Mouse (Mus musculus): ENCODE data around the gene Sdc4.

Sdc4 gene

DNA sequence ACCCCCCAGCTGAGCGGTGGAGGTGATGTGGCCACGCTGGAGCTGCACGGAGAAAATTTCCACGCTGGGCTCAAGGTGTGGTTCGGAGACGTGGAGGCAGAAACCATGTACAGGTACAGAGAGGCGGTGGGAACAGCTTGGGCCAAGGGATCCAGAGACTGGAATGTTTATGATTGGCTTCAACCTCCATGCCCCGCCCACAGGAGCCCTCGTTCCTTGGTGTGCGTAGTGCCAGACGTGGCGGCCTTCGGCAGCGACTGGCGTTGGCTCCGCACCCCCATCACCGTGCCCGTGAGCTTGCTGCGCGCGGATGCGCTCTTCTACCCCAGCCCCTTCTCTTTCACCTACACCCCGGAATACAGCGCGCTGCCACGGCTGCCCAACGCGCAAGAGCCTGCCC, 29.5 kb downstream of the Sdc4 start:
- no peaks in the 10 kb centered on the region for H3K9me3 ChIP-seq (ENCODE audit: low read length)
- peaks cover 45% of the 10 kb centered on the region for H3K27me3 ChIP-seq (ENCODE audit: insufficient read depth, low read length)
- TF ChIP-seq CTCF (conservative IDR thresholded peaks at IDR 0.05; ENCODE audit: low read length), result no peak
- TF ChIP-seq NANOG (IDR thresholded peaks at IDR 0.05; ENCODE audit: borderline replicate concordance, low read length), result no peak
- peaks cover 28% of the 10 kb centered on the region for H3K4me1 ChIP-seq (replicated peaks; ENCODE audit: low read depth, low read length)
- peak overlapping the region; percentile 68 for H3K4me3 ChIP-seq (replicated peaks; ENCODE audit: low read length)
- H3K36me3 ChIP-seq (ENCODE audit: insufficient read depth, low read length), result no peaks in the 10 kb centered on the region

DNA sequence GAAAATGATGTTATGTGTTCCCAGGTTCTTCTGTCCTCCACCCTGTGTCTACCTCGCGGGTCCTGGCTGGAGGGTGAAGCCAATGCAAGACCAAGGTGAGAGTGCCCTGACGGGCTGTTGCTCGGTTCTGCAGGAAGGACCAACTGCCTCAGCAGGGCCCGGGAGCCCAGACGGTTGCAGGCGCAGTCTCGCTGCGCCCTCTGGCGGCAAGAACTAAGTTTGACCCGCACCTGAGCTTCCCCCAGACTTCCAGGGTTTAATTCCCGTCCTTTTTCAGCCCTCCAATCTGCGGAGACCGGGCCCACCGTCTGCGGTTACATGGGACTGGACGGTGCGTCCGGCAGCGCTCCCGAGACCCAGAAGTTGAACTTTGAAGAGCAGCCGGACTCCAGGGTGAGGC, 36.0 kb downstream of the Sdc4 start:
- no peaks in the 10 kb centered on the region for H3K36me3 ChIP-seq (ENCODE audit: insufficient read depth, low read length)
- peak overlapping the region; percentile 61 for H3K4me3 ChIP-seq (replicated peaks; ENCODE audit: low read length)
- H3K4me1 ChIP-seq (replicated peaks; ENCODE audit: low read depth, low read length), result peaks cover 31% of the 10 kb centered on the region
- peaks cover 85% of the 10 kb centered on the region for H3K27me3 ChIP-seq (ENCODE audit: insufficient read depth, low read length)
- TF ChIP-seq POU5F1 (IDR thresholded peaks at IDR 0.05; ENCODE audit: borderline replicate concordance, low read length) (no peak), CTCF (conservative IDR thresholded peaks at IDR 0.05; ENCODE audit: low read length) (peak; percentile 68)
- H3K9me3 ChIP-seq (ENCODE audit: low read length), result no peaks in the 10 kb centered on the region

DNA sequence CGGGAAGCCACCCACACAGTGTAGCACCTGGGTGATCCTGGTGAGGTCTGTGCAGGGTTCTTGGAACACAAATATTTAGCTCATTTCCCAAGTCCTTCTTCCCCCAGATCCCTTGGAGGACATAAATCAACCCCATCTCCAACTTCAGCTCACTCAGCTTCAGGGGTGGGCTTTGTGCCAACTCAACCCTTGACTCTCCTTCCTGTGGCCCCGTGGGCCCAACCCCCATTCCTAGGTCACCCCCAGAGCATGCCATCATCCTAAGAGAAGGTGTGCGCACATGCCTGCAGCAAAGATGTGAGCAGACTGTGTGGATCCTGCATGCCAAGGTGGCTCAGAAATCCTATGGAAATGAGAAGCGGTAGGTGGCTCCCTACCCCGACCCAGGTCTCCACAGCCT, 38.2 kb downstream of the Sdc4 start:
- peaks cover 98% of the 10 kb centered on the region for H3K27me3 ChIP-seq (ENCODE audit: insufficient read depth, low read length)
- H3K36me3 ChIP-seq (ENCODE audit: insufficient read depth, low read length), result no peaks in the 10 kb centered on the region
- H3K4me3 ChIP-seq (replicated peaks; ENCODE audit: low read length), result no peak overlapping the region
- H3K4me1 ChIP-seq (replicated peaks; ENCODE audit: low read depth, low read length), result peaks cover 38% of the 10 kb centered on the region
- no peaks in the 10 kb centered on the region for H3K9me3 ChIP-seq (ENCODE audit: low read length)
- no peak for TF ChIP-seq CTCF (conservative IDR thresholded peaks at IDR 0.05; ENCODE audit: low read length)
- no peak for TF ChIP-seq POU5F1 (IDR thresholded peaks at IDR 0.05; ENCODE audit: borderline replicate concordance, low read length)
- no peak for TF ChIP-seq NANOG (IDR thresholded peaks at IDR 0.05; ENCODE audit: borderline replicate concordance, low read length)

DNA sequence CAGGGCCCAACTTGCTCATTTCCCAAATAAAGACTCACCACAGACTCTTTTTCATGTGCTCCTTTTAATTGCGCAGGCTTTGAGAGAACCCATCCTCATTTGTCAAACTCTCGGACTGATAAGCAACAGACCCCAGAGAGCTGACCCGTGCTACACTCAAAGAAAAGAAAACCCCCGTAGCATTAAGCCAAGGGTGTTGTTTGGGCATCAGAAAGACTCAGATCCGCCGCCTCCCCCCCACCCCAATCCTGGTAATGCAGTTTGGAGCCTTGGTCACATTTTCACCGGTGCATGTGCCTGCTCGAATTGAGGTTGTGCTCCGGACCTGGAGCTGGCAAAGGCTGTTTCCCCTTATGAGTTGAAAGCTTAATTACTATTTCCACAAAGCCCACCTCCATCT, 38.6 kb downstream of the Sdc4 start, which contains the start of gene Matn4:
Gene Matn4 (minus strand): TSS at position 101 of the 400 bp plus-strand sequence.
- peaks cover 98% of the 10 kb centered on the region for H3K27me3 ChIP-seq (ENCODE audit: insufficient read depth, low read length)
- peak within 1 kb of the TSS; percentile 66 for H3K4me3 ChIP-seq (replicated peaks; ENCODE audit: low read length)
- H3K9me3 ChIP-seq (ENCODE audit: low read length), result no peaks in the 10 kb centered on the region
- no peak for TF ChIP-seq CTCF (conservative IDR thresholded peaks at IDR 0.05; ENCODE audit: low read length)
- no peak for TF ChIP-seq NANOG (IDR thresholded peaks at IDR 0.05; ENCODE audit: borderline replicate concordance, low read length)
- TF ChIP-seq POU5F1 (IDR thresholded peaks at IDR 0.05; ENCODE audit: borderline replicate concordance, low read length), result no peak
- H3K4me1 ChIP-seq (replicated peaks; ENCODE audit: low read depth, low read length), result peaks cover 42% of the 10 kb centered on the region
- no peaks in the 10 kb centered on the region for H3K36me3 ChIP-seq (ENCODE audit: insufficient read depth, low read length)

DNA sequence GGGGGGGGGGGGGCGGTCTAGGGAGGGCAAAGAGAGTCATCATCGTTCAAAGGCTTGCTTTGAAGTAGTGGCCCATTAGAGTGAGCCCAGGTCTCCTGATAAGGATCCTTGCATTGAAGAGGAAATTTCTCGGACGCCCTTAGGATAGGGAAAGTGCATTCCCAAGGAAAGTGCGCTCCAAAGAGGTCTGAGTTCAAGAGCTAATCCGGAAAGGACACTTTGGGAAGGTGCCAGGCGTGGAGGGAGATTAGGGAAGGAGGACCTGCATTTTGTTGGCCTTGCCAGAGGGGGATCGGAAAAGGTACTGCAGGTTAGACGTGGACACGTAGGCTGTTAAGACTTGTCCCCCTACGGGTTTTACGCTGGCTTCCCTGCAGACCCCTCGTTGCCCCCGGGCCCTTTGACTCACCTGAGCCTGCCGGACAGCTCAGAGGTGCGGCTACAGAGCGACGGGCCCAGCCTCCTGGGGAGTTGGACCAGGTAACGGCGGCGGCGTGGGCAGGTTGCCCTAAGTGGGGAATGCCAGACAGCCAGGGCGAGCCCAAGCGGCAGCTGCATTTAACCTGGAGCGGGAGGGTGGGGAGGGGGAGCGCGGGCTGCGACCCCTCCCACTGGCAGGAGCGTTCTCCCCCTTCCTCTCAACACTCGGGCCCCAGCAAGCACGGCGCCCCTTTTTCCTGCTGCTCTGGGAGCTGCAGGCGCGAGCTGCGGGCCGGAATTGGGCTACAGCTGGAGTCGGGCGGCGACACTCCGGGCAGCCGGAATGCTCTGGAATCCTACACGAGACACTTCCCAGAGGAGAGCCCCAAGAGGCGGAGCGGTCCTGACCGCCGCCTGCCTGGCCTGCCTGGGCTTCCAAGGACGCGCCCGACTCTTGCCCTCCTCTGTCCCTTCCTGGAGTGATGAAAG, 39.4 kb downstream of the Sdc4 start:
- Histone ChIP-seq H3K36me3 (ENCODE audit: insufficient read depth, low read length) (no peaks in the 10 kb centered on the region), H3K9me3 (ENCODE audit: low read length) (no peaks in the 10 kb centered on the region), H3K4me1 (replicated peaks; ENCODE audit: low read depth, low read length) (peaks cover 42% of the 10 kb centered on the region), H3K27me3 (ENCODE audit: insufficient read depth, low read length) (peaks cover 98% of the 10 kb centered on the region), H3K4me3 (replicated peaks; ENCODE audit: low read length) (peak overlapping the region; percentile 66)
- TF ChIP-seq POU5F1 (IDR thresholded peaks at IDR 0.05; ENCODE audit: borderline replicate concordance, low read length), result no peak
- no peak for TF ChIP-seq NANOG (IDR thresholded peaks at IDR 0.05; ENCODE audit: borderline replicate concordance, low read length)
- no peak for TF ChIP-seq CTCF (conservative IDR thresholded peaks at IDR 0.05; ENCODE audit: low read length)

DNA sequence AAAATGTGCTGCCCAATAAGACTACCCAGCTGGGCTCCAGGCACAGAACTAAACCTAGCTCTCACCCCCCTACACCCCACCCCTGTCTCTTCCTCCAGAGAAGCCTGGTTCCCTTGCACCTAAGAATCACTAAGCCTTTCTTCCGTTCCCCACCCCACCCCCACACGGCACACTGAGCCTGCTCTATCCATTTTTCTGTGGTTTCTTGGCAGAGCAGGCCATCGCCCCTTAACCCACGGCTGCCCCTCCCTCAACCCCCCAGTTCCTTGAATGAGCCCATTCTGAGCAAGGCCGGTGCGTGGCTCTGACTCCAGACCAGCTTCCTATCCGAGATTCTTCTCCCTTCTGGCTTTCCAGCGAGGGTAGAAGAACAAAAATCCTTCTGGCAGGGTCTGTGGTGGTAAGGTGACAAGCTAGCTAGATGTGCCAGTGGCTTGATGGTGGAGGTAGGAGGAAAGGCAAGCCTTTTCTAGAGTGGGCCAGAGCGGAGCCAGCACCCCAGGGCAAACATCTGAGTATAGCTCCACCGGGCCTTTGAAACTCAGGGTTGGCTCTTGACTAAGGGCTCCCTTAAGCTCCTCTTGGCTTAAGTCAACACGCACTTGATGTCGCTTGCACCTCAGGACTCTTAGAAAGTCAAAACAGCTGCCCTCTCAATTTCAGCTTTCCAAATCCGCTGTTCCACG, 40.1 kb downstream of the Sdc4 start:
- peaks cover 97% of the 10 kb centered on the region for H3K27me3 ChIP-seq (ENCODE audit: insufficient read depth, low read length)
- peaks cover 42% of the 10 kb centered on the region for H3K4me1 ChIP-seq (replicated peaks; ENCODE audit: low read depth, low read length)
- H3K9me3 ChIP-seq (ENCODE audit: low read length), result no peaks in the 10 kb centered on the region
- TF ChIP-seq CTCF (conservative IDR thresholded peaks at IDR 0.05; ENCODE audit: low read length) (no peak), POU5F1 (IDR thresholded peaks at IDR 0.05; ENCODE audit: borderline replicate concordance, low read length) (no peak), NANOG (IDR thresholded peaks at IDR 0.05; ENCODE audit: borderline replicate concordance, low read length) (no peak)
- no peak overlapping the region for H3K4me3 ChIP-seq (replicated peaks; ENCODE audit: low read length)
- H3K36me3 ChIP-seq (ENCODE audit: insufficient read depth, low read length), result no peaks in the 10 kb centered on the region

DNA sequence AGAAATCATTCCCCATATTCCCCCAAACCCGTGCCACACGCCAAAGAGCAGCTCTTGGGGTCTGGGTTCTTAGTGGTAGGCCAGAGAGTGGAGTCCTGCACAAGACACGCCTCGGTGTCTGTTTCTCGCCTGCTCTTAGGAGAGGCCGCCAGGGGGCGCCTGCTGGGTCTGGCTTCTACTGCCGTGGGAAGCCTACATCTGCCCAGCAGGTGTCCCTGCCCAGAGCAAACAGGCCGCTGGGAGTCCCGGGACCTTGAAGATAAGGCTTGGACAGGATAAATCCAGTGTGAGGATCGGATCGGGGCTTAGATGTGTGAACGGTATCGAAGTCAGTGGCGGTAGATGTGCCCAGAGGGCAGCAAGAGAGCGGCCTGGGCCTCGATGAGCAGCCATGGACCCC, 40.8 kb downstream of the Sdc4 start, which contains the start of gene Rbpjl:
Gene Rbpjl (plus strand): TSS at position 236 of the 400 bp plus-strand sequence.
- no peak within 1 kb of the TSS for H3K4me3 ChIP-seq (replicated peaks; ENCODE audit: low read length)
- H3K9me3 ChIP-seq (ENCODE audit: low read length), result no peaks in the 10 kb centered on the region
- H3K4me1 ChIP-seq (replicated peaks; ENCODE audit: low read depth, low read length), result peaks cover 35% of the 10 kb centered on the region
- H3K36me3 ChIP-seq (ENCODE audit: insufficient read depth, low read length), result no peaks in the 10 kb centered on the region
- H3K27me3 ChIP-seq (ENCODE audit: insufficient read depth, low read length), result peaks cover 94% of the 10 kb centered on the region
- peak; percentile 84 for TF ChIP-seq CTCF (conservative IDR thresholded peaks at IDR 0.05; ENCODE audit: low read length)
- no peak for TF ChIP-seq POU5F1 (IDR thresholded peaks at IDR 0.05; ENCODE audit: borderline replicate concordance, low read length)

DNA sequence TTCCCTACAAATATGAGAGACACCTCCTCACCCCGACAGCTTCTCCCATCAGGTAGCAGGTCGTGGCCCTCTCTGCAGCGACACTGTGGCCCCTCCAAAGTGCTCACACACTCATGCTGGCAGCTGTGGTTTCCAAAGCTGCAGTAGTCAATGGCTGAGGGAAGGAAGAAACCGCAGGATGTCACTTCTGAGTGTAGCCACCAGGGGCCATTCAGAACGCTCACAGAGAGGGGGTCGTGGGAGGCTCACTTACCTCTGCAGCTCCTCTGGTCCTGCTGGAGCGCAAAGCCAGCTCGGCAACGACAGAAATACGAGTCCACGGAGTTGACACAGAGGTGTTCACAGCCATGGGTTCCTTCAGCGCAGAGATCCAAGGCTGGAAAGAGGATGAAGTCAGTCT, 46.8 kb downstream of the Sdc4 start:
- H3K4me3 ChIP-seq (replicated peaks; ENCODE audit: low read length), result no peak overlapping the region
- H3K36me3 ChIP-seq (ENCODE audit: insufficient read depth, low read length), result no peaks in the 10 kb centered on the region
- H3K9me3 ChIP-seq (ENCODE audit: low read length), result no peaks in the 10 kb centered on the region
- peaks cover 17% of the 10 kb centered on the region for H3K4me1 ChIP-seq (replicated peaks; ENCODE audit: low read depth, low read length)
- peaks cover 87% of the 10 kb centered on the region for H3K27me3 ChIP-seq (ENCODE audit: insufficient read depth, low read length)
- TF ChIP-seq CTCF (conservative IDR thresholded peaks at IDR 0.05; ENCODE audit: low read length) (peak; percentile 14; the same call in 1 of the 2 replicates), NANOG (IDR thresholded peaks at IDR 0.05; ENCODE audit: borderline replicate concordance, low read length) (no peak)
